Mouse (Mus musculus) MEL (cell line): ENCODE data around the gene Tle4. TPM values are rescaled to one million over a fixed set of nuclear protein-coding genes. Genes with fewer than 3 reads are reported as not detected.

Experiments
- DNase-seq: peaks from one replicate; pipeline ENCODE4 v3.0.0; 2011; ENCODE audit warnings: low read depth, low spot score
- H3K27ac ChIP-seq: 2 replicates; pipeline ENCODE4 v1.5.1; 2012; ENCODE audit warnings: low read depth, mild to moderate bottlenecking, control low read depth, low read length, moderate library complexity; ENCODE audit not compliant: control insufficient read depth
- H3K27me3 ChIP-seq, 2 experiments: fragments of 150-350 bp in 1 of 2; sonication (generic) in 1 of 2; 2 replicates each; pipeline ENCODE4 v1.6.1; 2012; ENCODE audit warnings: low read length in 2 of 2, mild to moderate bottlenecking in 2 of 2, improper control_type of control experiment in 1 of 2, moderate library complexity in 1 of 2; ENCODE audit not compliant: insufficient read depth in 2 of 2, control insufficient read depth in 1 of 2
- H3K36me3 ChIP-seq, 2 experiments: 2 replicates each; pipeline ENCODE4 v1.6.1; 2012 to 2014; ENCODE audit warnings: low read length in 2 of 2, improper control_type of control experiment in 1 of 2, inconsistent platforms in 1 of 2, mild to moderate bottlenecking in 1 of 2; ENCODE audit not compliant: insufficient read depth in 2 of 2, control insufficient read depth in 1 of 2
- H3K4me1 ChIP-seq, 2 experiments: fragments of 150-350 bp in 1 of 2; sonication (generic) in 1 of 2; 2 replicates each; pipeline ENCODE4 v1.6.1; 2012; ENCODE audit warnings: low read length in 2 of 2, improper control_type of control experiment in 1 of 2, mild to moderate bottlenecking in 1 of 2; ENCODE audit not compliant: insufficient read depth in 2 of 2, control insufficient read depth in 1 of 2
- H3K4me3 ChIP-seq, 2 experiments: fragments of 150-350 bp in 1 of 2; sonication (generic) in 1 of 2; 2 replicates each; pipeline ENCODE4 v1.5.1; 2012; ENCODE audit warnings: low read depth in 2 of 2, low read length in 2 of 2, mild to moderate bottlenecking in 2 of 2, moderate library complexity in 2 of 2, control low read depth in 1 of 2, improper control_type of control experiment in 1 of 2; ENCODE audit not compliant: control insufficient read depth in 1 of 2, insufficient read depth in 1 of 2
- H3K79me2 ChIP-seq: 2 replicates; pipeline ENCODE4 v1.6.1; 2012; ENCODE audit warnings: mild to moderate bottlenecking, low read length, moderate library complexity; ENCODE audit not compliant: control insufficient read depth, poor library complexity, insufficient read depth
- H3K9ac ChIP-seq: 2 replicates; pipeline ENCODE4 v1.6.1; 2012; ENCODE audit warnings: low read depth, mild to moderate bottlenecking, control low read depth, low read length, moderate library complexity; ENCODE audit not compliant: control insufficient read depth, poor library complexity, severe bottlenecking
- H3K9me3 ChIP-seq: fragments of 150-350 bp; sonication (generic); replicated peaks from 2 replicates; pipeline ENCODE4 v1.6.1; 2012; ENCODE audit warnings: mild to moderate bottlenecking, low read length, improper control_type of control experiment, moderate library complexity; ENCODE audit not compliant: insufficient read depth
- CHD1 ChIP-seq: IDR thresholded peaks from 2 replicates; pipeline ENCODE4 v1.6.1; 2012; ENCODE audit warnings: low read depth, mild to moderate bottlenecking, inconsistent platforms, low read length, improper control_type of control experiment
- CHD2 ChIP-seq: IDR thresholded peaks from 2 replicates; pipeline ENCODE4 v1.6.1; 2011; ENCODE audit warnings: low read length, improper control_type of control experiment
- E2F4 ChIP-seq: IDR thresholded peaks from 2 replicates; pipeline ENCODE4 v1.6.1; 2011; ENCODE audit warnings: low read depth, low read length, improper control_type of control experiment, borderline replicate concordance
- GABPA ChIP-seq: IDR thresholded peaks from 2 replicates; pipeline ENCODE4 v1.6.1; 2012; ENCODE audit warnings: low read depth, mild to moderate bottlenecking, inconsistent platforms, low read length, improper control_type of control experiment, moderate library complexity
- GATA1 ChIP-seq: IDR thresholded peaks from 2 replicates; pipeline ENCODE4 v1.6.1; 2011; ENCODE audit warnings: low read depth, low read length, improper control_type of control experiment
- HCFC1 ChIP-seq: IDR thresholded peaks from 2 replicates; pipeline ENCODE4 v1.6.1; 2012; ENCODE audit warnings: low read depth, mild to moderate bottlenecking, inconsistent platforms, low read length, improper control_type of control experiment, moderate library complexity
- JUND ChIP-seq: IDR thresholded peaks from 2 replicates; pipeline ENCODE4 v1.6.1; 2011; ENCODE audit warnings: low read depth, mild to moderate bottlenecking, improper control_type of control experiment, low read length
- KAT2A ChIP-seq: conservative IDR thresholded peaks from 2 replicates; pipeline ENCODE4 v1.6.1; 2012; ENCODE audit warnings: low read depth, low read length, improper control_type of control experiment, inconsistent platforms
- MAFK ChIP-seq: IDR thresholded peaks from 2 replicates; pipeline ENCODE4 v1.6.1; 2011; ENCODE audit warnings: low read depth, mild to moderate bottlenecking, low read length, improper control_type of control experiment, borderline replicate concordance
- MAX ChIP-seq: IDR thresholded peaks from 2 replicates; pipeline ENCODE4 v1.6.1; 2011; ENCODE audit warnings: low read length, improper control_type of control experiment
- MAZ ChIP-seq: IDR thresholded peaks from 2 replicates; pipeline ENCODE4 v1.6.1; 2012; ENCODE audit warnings: low read depth, mild to moderate bottlenecking, inconsistent platforms, low read length, improper control_type of control experiment
- MEF2A ChIP-seq: IDR thresholded peaks from 2 replicates; pipeline ENCODE4 v1.6.1; 2014; ENCODE audit warnings: low read depth, mild to moderate bottlenecking, inconsistent platforms, low read length, improper control_type of control experiment; ENCODE audit not compliant: poor library complexity, insufficient replicate concordance, severe bottlenecking; ENCODE audit errors: extremely low read depth
- MXI1 ChIP-seq: IDR thresholded peaks from 2 replicates; pipeline ENCODE4 v1.6.1; 2011; ENCODE audit warnings: mild to moderate bottlenecking, low read depth, low read length, improper control_type of control experiment
- MYB ChIP-seq: IDR thresholded peaks from 2 replicates; pipeline ENCODE4 v1.6.1; 2011; ENCODE audit warnings: mild to moderate bottlenecking, low read depth, low read length, improper control_type of control experiment
- NELFE ChIP-seq: IDR thresholded peaks from 2 replicates; pipeline ENCODE4 v1.6.1; 2011; ENCODE audit warnings: low read depth, low read length, improper control_type of control experiment
- NRF1 ChIP-seq: IDR thresholded peaks from 2 replicates; pipeline ENCODE4 v1.6.1; 2014; ENCODE audit warnings: low read depth, mild to moderate bottlenecking, inconsistent platforms, low read length, improper control_type of control experiment, moderate library complexity; ENCODE audit not compliant: poor library complexity, insufficient read depth, severe bottlenecking
- POLR2A ChIP-seq, 2 experiments: IDR thresholded peaks; 2 replicates each; pipeline ENCODE4 v1.6.1; 2011 to 2012; ENCODE audit warnings: low read length in 2 of 2, mild to moderate bottlenecking in 2 of 2, control low read depth in 1 of 2, improper control_type of control experiment in 1 of 2, low read depth in 1 of 2, moderate library complexity in 1 of 2; ENCODE audit not compliant: control insufficient read depth in 1 of 2, insufficient read depth in 1 of 2, poor library complexity in 1 of 2
- RAD21 ChIP-seq: IDR thresholded peaks from 2 replicates; pipeline ENCODE4 v1.6.1; 2011; ENCODE audit warnings: mild to moderate bottlenecking, low read depth, low read length, improper control_type of control experiment
- SIN3A ChIP-seq: IDR thresholded peaks from 2 replicates; pipeline ENCODE4 v1.6.1; 2012; ENCODE audit warnings: low read length, improper control_type of control experiment, inconsistent platforms
- SMC3 ChIP-seq: IDR thresholded peaks from 2 replicates; pipeline ENCODE4 v1.6.1; 2011; ENCODE audit warnings: low read depth, low read length, improper control_type of control experiment
- TAL1 ChIP-seq: IDR thresholded peaks from 2 replicates; pipeline ENCODE4 v1.6.1; 2012; ENCODE audit warnings: mild to moderate bottlenecking, inconsistent platforms, low read length, moderate library complexity, mixed read lengths
- UBTF ChIP-seq: IDR thresholded peaks from 2 replicates; pipeline ENCODE4 v1.6.1; 2012; ENCODE audit warnings: low read depth, mild to moderate bottlenecking, inconsistent platforms, low read length, improper control_type of control experiment, moderate library complexity, borderline replicate concordance; ENCODE audit not compliant: insufficient read depth
- USF2 ChIP-seq, 2 experiments: IDR thresholded peaks; 2 replicates each; pipeline ENCODE4 v1.6.1; 2011 to 2012; ENCODE audit warnings: improper control_type of control experiment in 2 of 2, low read length in 2 of 2, borderline replicate concordance in 1 of 2, inconsistent platforms in 1 of 2, low read depth in 1 of 2, mild to moderate bottlenecking in 1 of 2; ENCODE audit not compliant: insufficient read depth in 1 of 2
- ZKSCAN1 ChIP-seq: IDR thresholded peaks from 2 replicates; pipeline ENCODE4 v1.6.1; 2012; ENCODE audit warnings: low read depth, mild to moderate bottlenecking, inconsistent platforms, low read length, improper control_type of control experiment, moderate library complexity
- ZMIZ1 ChIP-seq: IDR thresholded peaks from 2 replicates; pipeline ENCODE4 v1.6.1; 2012; ENCODE audit warnings: low read depth, mild to moderate bottlenecking, inconsistent platforms, low read length, improper control_type of control experiment, moderate library complexity
- ZNF384 ChIP-seq: IDR thresholded peaks from 2 replicates; pipeline ENCODE4 v1.6.1; 2012; ENCODE audit warnings: low read depth, mild to moderate bottlenecking, inconsistent platforms, low read length, improper control_type of control experiment
- polyA plus RNA-seq, 2 experiments: library from polyadenylated mRNA; stranded (reverse) in 1 of 2; unstranded in 1 of 2; fragments of >175 nt in 1 of 2; fragments of >200 nt in 1 of 2; gene quantifications; 2 replicates each; pipeline versions ENCODE4 v1.2.1 to v1.2.4; 2012; ENCODE audit warnings: low replicate concordance in 2 of 2, low read depth in 1 of 2; ENCODE audit not compliant: insufficient read length in 2 of 2, insufficient read depth in 1 of 2, missing spikeins in 1 of 2
- total RNA-seq: library from RNA; depleted of rRNA; stranded (reverse); fragments of 300-350 nt; gene quantifications from 2 replicates; pipeline ENCODE4 v1.2.3, GENCODE M21; 2012

Gene Tle4
- total and polyA plus RNA-seq, 3 experiments: 6.0 to 42.5 (median 14.0) TPM

GRCm38 (mm10) chr19:14507911-14508310 is 89.9 kb downstream of the Tle4 start:
- Histone ChIP-seq H3K4me3 (no peak overlapping the region), H3K9ac (no peak overlapping the region), H3K27me3 (no peaks in the 10 kb centered on the region), H3K36me3 (peaks cover 2 to 10% of the 10 kb centered on the region in 2 experiments), H3K9me3 (no peaks in the 10 kb centered on the region), H3K79me2 (no peaks in the 10 kb centered on the region), H3K27ac (no peak overlapping the region), H3K4me1 (peaks cover 5 to 6% of the 10 kb centered on the region in 2 experiments; a peak in 3 of 4 replicates)
- DNase-seq: no peak
- TF ChIP-seq HCFC1 (no peak), NELFE (no peak), SIN3A (no peak), MAFK (no peak), UBTF (no peak), MEF2A (no peak), NRF1 (no peak), ZKSCAN1 (no peak), POLR2A (IDR thresholded peaks at IDR 0.05; ENCODE audit: control insufficient read depth in 1 of 2, insufficient read depth in 1 of 2, low read depth in 1 of 2, low read length in 2 of 2, poor library complexity in 1 of 2) (no peak), USF2 (IDR thresholded peaks at IDR 0.05; ENCODE audit: borderline replicate concordance in 1 of 2, insufficient read depth in 1 of 2, low read depth in 1 of 2, low read length in 2 of 2) (no peak), CHD1 (no peak), MYB (no peak), ZMIZ1 (no peak), GATA1 (no peak), MAZ (no peak), MAX (no peak), RAD21 (no peak)

GRCm38 (mm10) chr19:14506875-14507670 is 90.8 kb downstream of the Tle4 start:
- Histone ChIP-seq H3K36me3 (peaks cover 2 to 10% of the 10 kb centered on the region in 2 experiments), H3K27me3 (no peaks in the 10 kb centered on the region), H3K9me3 (no peaks in the 10 kb centered on the region), H3K27ac (no peak overlapping the region), H3K79me2 (no peaks in the 10 kb centered on the region), H3K9ac (no peak overlapping the region), H3K4me3 (no peak overlapping the region), H3K4me1 (peaks cover 5 to 6% of the 10 kb centered on the region in 2 experiments; a peak in 3 of 4 replicates)
- no peak for TF ChIP-seq NELFE
- TF ChIP-seq MAZ: no peak
- TF ChIP-seq CHD2: no peak
- no peak for TF ChIP-seq JUND
- TF ChIP-seq TAL1: no peak
- TF ChIP-seq GABPA: no peak
- TF ChIP-seq GATA1: no peak
- no peak for TF ChIP-seq ZNF384
- no peak for TF ChIP-seq CHD1
- no peak for TF ChIP-seq MXI1
- TF ChIP-seq RAD21: no peak
- no peak for TF ChIP-seq KAT2A
- TF ChIP-seq ZMIZ1: no peak
- TF ChIP-seq SMC3: no peak
- TF ChIP-seq MEF2A: no peak
- no peak for TF ChIP-seq MAX
- no peak for TF ChIP-seq UBTF
- TF ChIP-seq SIN3A: no peak
- no peak for TF ChIP-seq E2F4
- no peak for DNase-seq
